Mouse (Mus musculus) thymus, adult 2 months (tissue): Measurements from ENCODE around the gene Slc29a2.

Experiments used
- CTCF ChIP-seq: fragments of 200-500 bp; IDR thresholded peaks from 2 replicates; pipeline ENCODE4 v1.5.1; 2012; ENCODE audit warnings: mild to moderate bottlenecking, control low read depth, low read length, moderate library complexity, borderline replicate concordance; ENCODE audit not compliant: control insufficient read depth, poor library complexity, insufficient read depth; ENCODE audit errors: extremely low read depth
- POLR2A ChIP-seq: fragments of 200-500 bp; IDR thresholded peaks from 2 replicates; pipeline ENCODE4 v1.6.1; 2012; ENCODE audit warnings: mild to moderate bottlenecking, low read length, control low read depth, moderate library complexity; ENCODE audit not compliant: control insufficient read depth, poor library complexity, insufficient read depth; ENCODE audit errors: extremely low read depth

DNA sequence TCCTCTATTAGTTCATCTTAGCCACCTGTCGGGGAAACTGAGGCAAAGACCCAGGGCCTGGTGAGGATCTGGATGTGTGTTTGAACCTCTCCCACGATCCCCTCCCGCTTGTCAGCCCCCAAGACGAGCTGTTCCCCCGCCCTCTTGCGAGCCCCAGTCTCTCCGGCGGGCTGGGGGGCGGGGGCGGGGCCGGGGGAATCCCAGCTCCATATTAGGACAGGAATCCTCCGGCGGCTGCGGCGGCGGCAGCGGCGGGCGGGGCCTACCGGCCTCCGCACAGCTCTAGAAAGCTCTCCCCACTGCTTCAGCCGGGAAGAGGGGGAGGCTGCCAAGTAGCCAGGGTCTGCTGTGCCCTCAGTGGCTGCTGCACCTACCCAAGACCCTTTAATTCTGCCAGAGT is 32.9 kb upstream of the Slc29a2 start:
- TF ChIP-seq CTCF: no peak
- TF ChIP-seq POLR2A: no peak
